Mouse (Mus musculus): ENCODE measurements at regions not wholly inside any gene's neighbourhood (a gene's known extent, or its start where the extent isn't known, plus 50 kb on each side); places are given as distances from the start of the nearest gene placed in this dataset.

DNA sequence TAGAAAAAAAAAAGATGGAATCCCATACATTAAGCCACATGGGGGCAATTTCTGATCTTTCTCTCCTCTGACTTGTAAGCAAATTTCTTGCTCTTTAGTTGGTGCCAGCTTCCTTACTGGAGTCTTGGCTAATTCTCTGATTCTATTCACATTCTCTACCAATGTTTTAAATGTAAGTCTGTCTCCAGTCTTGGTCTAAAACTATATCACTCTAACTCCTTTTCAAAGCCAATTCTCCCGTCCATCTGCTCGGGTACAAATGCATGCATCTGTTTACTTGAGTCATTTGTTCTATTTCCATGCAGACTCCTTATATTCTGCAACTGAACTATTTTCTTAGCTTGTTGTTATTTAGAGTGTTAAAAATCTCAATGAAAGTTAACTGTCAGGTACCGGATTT is 440.0 kb downstream of the Tfec start:
- no peak for DNase-seq (ENCODE audit: low read depth, low spot score)
- ATAC-seq: no peak
- H3K27me3 ChIP-seq: no peaks in the 10 kb centered on the region
- in situ Hi-C loops (cut with MboI; ENCODE audit: low pct_unique_long_range_greater_than_20kb): no loop called here
- no peak for TF ChIP-seq CTCF (IDR thresholded peaks at IDR 0.05)
- POLR2A ChIA-PET: no interaction called here
- CTCF ChIA-PET: interaction anchor here (1.1 kb wide), 1 partner anchor 13 kb away, joined by 3 read pairs; no protein-coding TSS in a partner anchor
